Mouse (Mus musculus): ENCODE data around the gene Mapk12. TPM values are rescaled to one million over a fixed set of nuclear protein-coding genes. Genes with fewer than 3 reads are reported as not detected.
A peak's percentile ranks its signal among the peaks of the same experiment; 100 is the strongest.

Mapk12 gene
- total RNA-seq, 1 experiment from 2014 or later = not detected

DNA sequence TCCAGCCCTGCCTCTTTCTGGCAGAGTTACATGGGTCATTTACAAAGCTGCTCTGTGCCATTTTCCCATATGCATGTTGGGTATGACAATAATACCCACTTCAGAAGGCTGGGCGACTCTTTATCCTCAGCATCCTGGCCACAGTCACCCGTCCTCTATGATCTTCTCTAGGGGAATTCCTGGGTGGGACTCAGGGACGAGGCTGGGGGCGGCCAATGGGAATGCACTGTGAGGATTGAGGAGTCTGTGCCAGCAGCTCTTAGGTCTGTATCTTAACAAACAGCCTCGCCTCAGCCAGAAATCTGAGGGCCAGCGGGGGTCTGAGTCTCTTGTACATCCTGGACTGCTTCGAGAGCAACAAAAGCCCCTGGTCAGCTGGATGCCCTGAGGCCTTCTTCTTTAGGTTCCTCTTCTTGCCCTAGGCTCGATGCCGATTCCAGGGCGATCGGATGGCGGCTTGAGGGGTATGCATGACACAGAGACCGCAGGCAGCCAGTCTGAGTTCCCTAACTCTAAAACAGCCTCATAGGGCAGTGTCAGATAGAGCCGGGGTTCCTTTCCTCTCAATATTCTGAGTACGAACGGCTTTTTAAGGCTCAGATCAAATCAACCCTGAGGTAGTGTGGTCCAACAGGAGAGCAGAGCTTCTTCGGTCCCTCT lies 31.9 kb upstream of the Mapk12 start:
- ATAC-seq (replicated peaks; ENCODE audit: low read depth, poor library complexity, severe bottlenecking) = peak; percentile 60

DNA sequence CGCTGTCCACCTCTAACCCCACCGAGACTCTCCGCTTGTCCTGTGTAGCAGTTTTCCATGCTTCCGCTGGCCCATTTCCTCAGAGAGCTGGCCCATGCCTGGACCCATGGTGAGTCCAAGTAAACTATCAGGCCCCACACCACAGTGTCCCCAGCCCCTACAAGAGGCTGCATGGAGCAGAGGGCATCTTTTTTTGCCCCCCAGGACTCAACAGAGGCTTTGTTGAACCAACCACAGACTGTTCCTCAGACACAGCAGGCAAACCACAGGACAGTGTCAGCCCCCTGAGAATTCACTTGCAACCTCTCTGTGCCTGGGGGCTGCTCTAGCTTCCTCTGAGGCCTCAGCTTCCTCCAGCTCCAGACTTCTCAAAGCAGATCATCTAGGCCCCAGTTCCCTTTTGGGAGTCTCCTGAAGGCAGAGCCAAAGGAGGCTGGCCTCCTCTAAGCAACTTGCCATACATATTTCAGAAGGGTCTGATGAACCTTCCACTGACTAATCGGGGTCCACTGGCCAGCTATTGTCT lies 31.1 kb upstream of the Mapk12 start:
- ATAC-seq (replicated peaks; ENCODE audit: low read depth, poor library complexity, severe bottlenecking) = peak; percentile 14; the same call in 1 of the 2 replicates

DNA sequence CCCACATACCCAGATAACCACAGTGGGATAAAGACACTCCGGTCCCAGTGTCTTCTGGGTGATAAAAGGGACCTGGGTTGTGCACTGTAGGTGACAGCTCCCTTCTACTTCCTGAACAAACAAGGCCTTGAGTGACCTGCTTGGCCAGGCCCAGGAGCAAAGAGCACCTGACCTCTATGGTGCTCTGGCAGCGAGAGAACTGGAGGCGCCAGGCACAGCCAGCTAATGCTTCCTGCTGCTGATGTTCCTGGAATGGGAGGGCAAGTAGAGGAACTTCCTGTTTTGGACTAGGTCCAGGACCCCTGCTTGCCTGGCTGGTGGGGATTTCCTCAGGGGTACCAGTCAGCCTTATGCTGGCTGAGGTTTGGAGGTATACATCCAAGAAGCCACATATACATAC lies 29.6 kb upstream of the Mapk12 start:
- ATAC-seq (replicated peaks; ENCODE audit: low read depth, poor library complexity, severe bottlenecking) = no peak

DNA sequence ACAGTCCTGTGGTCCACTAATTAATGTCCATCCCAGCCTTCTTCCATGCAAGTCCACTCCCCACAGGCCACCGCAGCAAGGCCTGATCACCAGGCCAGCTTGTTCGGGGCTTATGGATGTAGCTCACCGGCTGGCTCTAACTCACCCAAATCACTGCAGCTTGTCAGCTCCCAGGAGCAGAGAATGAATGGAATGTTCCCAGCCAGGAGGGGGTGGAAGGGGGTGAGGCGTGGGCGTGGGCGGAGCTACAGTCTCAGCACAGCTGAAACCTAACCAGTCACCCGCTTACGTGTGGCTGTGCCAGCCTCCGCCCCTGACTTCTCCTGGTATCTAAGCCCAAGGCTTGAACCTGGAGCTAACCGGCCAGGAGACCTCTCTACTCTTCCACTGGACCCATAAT lies 28.9 kb upstream of the Mapk12 start:
- ATAC-seq (replicated peaks; ENCODE audit: low read depth, poor library complexity, severe bottlenecking) = no peak

DNA sequence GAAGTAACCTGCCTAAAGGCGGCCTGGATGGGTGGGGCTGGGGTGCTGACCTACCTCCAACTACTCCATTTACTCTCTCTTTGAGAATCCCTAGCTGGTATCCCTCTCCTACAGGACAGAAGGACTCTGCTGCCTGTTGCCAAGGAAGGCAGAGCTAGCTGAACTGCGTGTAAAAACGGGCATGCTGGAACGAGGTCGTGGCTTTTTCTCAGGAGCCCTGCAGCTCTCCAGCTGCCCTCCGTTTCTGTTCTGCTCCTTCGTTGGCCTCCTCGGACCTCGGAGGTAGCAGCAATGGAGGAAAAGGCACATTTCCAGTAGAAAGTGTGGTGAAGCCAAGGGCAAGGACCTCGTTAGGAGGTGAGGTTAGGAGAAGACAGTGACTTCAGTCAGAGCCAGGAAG lies 28.4 kb upstream of the Mapk12 start:
- no peak for ATAC-seq (replicated peaks; ENCODE audit: low read depth, poor library complexity, severe bottlenecking)

DNA sequence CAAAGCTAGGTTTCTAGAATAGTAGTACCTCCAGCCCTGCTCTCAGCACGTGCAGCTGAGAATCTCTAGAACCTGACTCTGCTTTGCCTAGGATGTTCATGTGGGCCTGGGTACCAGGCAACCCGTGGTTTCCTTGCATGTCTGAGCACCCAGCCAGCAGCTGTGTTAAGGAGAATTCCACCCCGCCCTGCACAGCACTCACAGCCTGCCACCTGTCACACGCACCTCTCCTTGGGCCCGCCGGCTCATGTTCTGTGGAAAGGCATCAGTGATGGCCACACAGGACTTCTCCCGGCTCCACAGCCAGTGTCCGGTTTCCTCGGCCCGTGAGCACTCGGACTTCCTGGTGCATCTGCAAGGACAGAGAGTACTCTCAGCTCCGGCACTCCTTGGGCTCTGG lies 25.0 kb upstream of the Mapk12 start:
- no peak for ATAC-seq (replicated peaks; ENCODE audit: low read depth, poor library complexity, severe bottlenecking)

DNA sequence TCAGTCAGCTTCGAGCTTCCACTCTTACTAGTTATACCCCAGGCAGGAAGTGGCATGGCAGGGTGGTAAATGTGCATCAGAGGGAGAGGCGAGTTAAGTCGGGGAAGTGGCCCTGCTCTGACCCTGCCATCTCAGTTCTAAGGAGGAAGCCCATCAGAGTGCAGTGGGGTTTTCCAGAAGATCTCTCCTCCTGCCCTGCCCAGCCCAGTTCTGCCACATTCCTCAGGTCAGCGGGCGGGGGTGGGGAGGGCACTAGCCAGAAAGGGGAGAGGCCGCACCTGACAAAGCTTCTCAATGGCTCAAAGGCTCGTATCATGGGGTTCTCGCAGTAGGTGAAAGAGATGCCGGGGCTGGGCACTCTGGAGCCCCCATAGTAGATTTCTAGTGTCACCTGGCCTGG lies 20.9 kb upstream of the Mapk12 start:
- no peak for ATAC-seq (replicated peaks; ENCODE audit: low read depth, poor library complexity, severe bottlenecking)

DNA sequence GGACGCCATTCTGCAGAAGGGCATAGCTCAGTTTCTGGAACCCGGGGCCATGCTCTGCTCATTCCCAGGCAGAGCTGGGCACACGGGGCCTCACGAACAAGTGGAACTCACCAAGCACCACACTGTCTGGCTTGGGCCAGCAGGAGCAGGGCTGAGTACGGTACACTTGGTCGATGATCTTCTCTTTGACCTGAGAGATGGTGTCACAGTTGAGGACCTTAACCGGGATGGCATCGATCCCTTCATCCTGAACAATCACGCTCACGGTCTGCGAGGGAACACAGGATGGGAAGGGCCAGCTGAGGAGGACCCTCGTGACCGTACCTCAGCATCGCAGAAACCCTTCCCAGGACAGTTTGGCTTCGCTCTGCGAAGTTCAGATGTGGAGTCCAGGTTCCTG lies 18.0 kb upstream of the Mapk12 start:
- no peak for ATAC-seq (replicated peaks; ENCODE audit: low read depth, poor library complexity, severe bottlenecking)

DNA sequence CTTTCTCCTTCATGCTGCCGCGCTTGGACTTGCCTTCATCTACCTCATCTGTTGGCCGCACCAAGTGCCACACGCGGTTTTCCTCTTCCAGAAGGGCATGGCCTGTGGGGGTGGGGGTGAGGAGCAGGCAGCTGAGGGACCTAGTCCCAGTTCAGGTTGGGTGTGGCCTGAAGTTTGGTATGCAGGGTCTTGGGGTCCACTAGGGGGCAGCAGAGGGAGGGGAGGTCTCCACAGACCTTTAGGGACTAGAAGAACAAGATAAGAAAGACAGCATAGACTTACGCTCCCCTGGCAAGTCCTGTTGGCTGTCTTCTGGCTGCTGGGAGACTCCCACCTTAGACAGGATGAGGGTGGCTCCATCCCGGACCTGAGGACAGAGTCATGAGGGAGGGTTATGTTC lies 17.5 kb upstream of the Mapk12 start:
- ATAC-seq (replicated peaks; ENCODE audit: low read depth, poor library complexity, severe bottlenecking) = peak; percentile 95

DNA sequence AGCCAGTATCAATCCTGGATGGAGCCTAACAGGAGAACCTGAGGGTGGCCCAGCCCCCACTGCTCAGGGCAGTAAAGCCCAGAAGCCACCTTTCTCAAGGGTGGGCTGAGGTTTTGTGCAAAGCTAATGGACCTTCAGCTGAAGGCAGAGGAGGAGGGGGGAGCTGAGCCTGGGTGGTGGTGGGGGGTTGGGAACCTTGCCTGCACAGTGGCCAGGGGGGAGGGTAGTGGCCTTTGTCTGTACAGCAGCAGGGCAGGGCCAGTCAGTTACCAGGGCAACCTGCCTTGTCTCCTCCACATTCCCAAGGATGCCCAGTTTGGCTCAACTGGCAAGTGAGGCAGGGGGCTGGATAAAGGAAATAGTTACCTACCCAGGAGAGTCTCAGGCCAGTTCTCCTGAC lies 11.8 kb upstream of the Mapk12 start:
- no peak for ATAC-seq (replicated peaks; ENCODE audit: low read depth, poor library complexity, severe bottlenecking)

DNA sequence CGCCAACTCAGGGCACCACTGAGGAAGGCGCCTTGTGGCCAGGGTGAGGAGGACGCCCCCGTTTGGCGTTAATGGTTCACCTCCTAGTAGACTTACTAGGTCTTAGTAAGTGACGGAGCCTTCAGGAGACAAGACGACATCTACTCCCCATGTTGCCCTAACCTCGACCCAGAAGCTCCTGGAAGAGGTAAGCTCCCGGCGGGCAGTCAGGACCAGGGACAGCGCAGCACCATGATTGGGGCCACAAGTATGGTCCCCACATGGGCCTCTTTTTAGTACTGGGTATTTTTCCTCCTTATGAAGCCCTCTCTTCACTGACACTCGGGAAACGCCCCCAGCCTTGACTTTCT lies 9.5 kb upstream of the Mapk12 start:
- peak; percentile 62 for ATAC-seq (replicated peaks; ENCODE audit: low read depth, poor library complexity, severe bottlenecking)

DNA sequence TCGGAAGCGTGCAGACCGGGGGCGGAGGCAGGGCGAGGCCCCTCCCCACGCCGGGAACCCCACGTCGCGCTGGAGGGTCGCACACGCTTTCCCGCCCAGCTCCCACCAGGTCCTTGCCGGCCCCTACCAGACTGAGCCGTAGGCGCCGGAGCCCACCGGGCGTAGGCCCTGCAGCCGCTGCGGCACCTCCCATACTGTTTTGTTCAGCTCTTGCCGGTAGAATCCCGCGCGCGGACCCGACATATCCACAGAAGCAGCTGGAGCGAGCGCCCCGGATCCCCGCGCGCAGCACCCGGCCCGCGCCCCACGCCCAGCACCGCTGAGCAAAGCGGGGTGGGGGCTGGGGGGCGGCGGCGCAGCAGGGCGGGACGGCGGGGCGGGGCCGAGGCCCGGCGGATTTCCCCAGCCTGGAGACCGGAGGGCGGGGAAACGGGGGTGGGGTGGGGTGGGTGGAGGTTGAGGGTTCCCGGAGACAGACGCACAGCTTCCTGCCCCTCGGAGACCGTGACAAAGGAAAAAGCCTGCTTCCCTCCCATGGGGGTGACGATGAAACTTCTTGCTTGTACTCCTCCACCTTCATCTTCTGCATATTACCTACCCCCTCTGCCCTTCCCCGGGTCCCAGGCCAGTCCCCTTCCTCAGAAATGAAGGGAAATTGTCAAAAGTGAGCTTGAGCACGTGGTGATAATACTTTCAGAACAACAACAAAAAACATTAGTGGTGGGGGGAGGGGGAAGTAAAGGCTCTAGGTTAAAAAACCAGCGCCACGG lies 9.0 kb upstream of the Mapk12 start, which contains the start of gene Mapk11:
Gene Mapk11, minus strand, starts transcription at position 358 of the 770 bp plus-strand sequence.
- ATAC-seq (replicated peaks; ENCODE audit: low read depth, poor library complexity, severe bottlenecking) = peak; percentile 52

DNA sequence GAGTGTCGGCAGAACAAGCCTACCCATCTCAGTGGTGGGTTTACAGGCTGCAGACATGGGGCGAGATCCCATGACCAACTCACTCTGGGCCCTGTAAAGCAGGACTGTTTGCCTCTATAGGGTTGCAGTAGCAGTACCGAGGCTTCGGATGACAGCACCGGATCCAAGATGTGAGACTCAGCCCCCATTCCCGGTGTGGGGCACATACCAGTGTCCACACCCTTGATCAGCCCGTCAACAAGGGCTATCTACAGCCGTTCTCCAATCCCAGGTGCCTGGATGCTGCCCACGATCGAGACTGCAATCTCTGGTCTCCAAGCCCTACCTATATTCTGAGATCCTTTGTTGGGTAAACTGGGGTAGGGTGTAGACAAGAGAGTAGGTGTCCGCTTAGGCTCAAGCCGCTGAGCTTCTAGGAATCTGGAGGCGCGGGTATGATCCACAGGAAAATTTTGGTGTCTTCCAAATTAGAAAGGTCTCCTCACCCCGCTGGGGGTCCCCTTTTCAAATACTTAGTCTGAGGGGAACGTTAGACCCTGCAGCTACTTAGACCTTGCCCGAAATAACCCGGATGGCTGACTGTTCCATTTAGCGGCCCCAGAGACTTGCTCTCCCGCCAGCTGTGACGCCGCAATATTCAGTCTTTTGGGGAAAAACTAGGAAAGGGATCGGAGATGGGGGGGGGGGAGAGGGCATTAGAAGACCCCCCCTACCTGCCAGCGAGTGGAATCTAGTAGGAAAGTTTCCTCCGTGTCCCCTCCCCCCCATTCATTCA lies 8.2 kb upstream of the Mapk12 start:
- no peak for ATAC-seq (replicated peaks; ENCODE audit: low read depth, poor library complexity, severe bottlenecking)

DNA sequence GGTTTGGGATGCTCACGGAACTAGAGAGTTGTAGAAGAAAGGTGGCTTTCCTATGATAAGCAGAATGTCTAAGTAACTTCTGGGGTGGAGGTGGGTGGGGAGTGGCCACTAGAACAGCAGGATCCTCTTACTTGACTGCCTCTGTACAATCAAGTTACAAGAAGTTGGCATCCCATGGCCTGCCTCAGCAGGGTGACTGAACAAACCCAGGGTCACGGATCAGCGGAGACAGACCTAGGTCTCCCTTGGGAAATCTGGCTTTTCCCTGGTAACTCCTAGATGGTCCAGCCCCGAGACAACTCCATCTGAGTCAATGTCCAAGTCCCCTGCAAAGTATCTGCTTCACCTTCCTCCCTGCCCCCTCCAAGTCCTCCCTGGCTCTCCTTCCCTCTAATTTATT lies 7.4 kb upstream of the Mapk12 start:
- no peak for ATAC-seq (replicated peaks; ENCODE audit: low read depth, poor library complexity, severe bottlenecking)

DNA sequence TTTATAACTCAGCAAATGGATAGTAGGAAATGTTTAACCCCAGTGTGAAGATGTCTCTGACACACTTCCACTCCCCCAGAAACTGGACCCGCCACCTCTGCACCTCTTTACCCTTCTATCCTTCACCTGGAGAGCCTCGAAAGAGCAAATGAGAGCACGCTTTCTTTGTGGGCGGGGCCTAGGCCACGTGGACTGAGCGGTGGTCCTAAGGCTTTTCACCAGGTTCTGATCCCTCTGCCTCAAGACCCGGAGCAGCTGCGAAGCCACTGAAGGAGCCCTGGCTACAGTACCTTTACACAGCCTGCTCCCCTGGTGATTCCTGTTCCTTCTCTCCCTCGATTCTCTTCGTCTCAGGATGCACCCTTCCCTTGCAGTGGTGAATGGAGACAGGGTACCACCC lies 7.0 kb upstream of the Mapk12 start:
- no peak for ATAC-seq (replicated peaks; ENCODE audit: low read depth, poor library complexity, severe bottlenecking)

DNA sequence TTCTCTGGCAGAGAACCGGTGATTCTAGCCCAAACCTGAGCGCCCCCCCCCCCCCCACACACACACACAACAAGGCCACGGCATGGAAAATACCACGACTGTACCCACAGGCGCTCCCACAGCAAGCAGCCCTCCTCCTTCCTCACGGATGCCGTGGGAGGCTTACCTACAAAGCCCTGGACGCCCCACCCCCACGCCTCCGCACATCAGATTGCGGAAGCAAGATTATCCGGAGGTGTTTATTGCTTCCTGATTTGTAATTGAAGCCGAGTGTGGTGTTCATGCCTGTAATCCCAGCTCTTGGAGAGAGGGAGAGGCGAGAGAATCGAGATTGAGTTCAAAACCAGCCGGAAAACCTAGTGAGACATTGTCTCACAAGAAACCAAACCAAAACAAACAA lies 6.5 kb upstream of the Mapk12 start:
- peak; percentile 16 for ATAC-seq (replicated peaks; ENCODE audit: low read depth, poor library complexity, severe bottlenecking)

DNA sequence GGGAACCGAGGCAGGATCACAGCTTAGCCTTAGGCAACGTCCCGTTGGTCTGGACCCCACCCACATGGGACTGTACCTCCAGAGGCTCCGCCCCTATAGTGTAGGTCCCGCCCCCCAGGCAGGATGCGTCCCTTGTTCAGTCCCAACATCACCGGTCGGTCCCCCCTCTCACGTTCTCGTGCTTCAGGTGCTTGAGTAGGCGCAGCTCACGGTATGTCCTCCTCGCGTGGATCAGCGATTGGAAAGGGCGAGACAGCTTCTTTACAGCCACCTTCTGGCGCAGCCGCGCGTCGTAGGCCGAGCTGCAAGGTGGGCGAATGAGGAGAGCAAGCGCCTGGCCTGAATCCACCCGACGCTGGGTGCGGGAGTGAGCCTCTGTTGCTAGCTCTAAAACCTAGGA lies 6.0 kb upstream of the Mapk12 start:
- ATAC-seq (replicated peaks; ENCODE audit: low read depth, poor library complexity, severe bottlenecking) = 0 out of 2 replicates have a peak, but pooled peaks have one; percentile 6

DNA sequence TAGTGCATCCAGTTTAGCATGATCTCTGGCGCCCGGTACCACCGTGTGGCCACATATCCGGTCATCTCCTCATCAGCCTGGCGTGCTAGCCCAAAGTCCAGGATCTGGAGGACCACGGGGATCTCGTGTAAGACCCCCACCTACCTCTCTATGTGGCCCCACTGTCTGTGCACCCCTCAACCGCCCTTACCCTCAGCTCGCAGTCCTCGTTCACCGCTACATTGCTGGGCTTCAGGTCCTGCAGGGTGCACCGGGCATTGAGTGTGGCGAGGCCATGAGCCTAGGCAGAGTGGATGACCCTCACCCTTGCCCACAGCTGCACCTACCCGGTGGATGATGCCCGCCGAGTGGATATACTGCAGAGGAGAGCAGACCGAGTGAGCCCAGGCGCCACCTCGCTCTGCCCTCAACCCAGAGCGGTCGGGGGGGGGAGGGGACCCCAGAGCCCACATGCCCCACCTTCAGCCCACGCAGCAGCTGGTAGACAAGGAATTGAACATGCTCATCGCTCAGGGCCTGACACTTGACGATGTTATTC lies 5.4 kb upstream of the Mapk12 start:
- ATAC-seq (replicated peaks; ENCODE audit: low read depth, poor library complexity, severe bottlenecking) = no peak

DNA sequence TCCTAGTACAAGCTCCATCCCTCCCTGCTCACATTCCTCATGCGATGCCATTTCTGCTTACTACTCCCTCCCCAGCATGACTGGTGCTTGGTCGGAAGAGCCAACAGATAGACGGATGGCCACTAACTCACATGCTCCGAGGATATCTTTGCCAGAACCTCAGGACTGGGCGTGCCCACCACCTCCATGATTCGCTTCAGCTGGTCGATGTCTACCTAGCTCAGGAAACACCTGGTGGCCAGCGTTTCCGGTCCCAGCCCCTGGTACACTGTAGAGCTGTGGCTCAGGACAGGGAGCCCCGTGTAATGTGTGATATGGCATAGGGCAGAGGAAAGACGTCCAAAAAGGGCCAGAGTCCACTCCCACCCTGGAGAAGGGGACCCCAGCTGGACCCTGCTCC lies 4.5 kb upstream of the Mapk12 start:
- no peak for ATAC-seq (replicated peaks; ENCODE audit: low read depth, poor library complexity, severe bottlenecking)

DNA sequence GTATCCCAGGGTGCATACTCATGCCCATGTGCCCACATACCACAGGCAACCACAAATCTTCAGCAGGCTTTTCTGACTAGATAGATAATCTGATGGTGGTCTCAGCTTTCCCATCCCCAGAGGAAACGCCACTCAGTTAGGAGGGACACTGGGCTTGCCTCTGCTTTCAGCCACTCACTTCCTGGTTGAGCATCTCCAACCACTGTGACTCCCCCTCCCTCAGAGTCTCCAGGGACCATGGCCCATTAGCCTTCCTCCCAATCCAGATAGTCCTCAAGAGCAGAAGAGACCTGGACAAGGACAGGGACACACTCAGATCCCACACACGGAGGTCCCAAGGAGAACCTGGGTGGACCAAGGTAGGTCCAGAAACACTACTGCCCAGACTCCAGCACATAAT lies 2.6 kb upstream of the Mapk12 start:
- ATAC-seq (replicated peaks; ENCODE audit: low read depth, poor library complexity, severe bottlenecking) = no peak

DNA sequence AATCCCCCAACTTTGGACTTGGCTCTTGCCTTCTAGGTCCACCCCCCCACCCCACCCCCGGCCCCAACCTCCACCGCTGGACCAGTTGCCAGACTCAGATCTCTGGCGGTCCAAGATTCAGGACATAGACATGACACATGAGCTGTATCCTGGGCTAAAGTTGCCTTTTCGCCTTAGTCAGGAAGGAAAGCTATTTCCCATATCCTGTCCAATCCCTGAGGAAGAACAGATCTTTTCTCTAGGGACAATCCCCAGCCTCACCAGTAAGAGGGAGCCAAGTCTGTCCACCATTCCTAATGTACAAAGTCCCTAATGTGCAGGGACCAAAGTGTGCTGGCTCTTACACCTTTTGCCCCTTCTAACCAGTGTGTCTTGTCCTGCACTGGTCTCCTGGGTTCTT lies 1.4 kb upstream of the Mapk12 start:
- ATAC-seq (replicated peaks; ENCODE audit: low read depth, poor library complexity, severe bottlenecking) = no peak
